Mouse (Mus musculus) B cell, adult 2 months (primary cell): ENCODE measurements around the gene Tpr.

Source experiments
- DNase-seq, 2 experiments: peaks; one replicate each; pipeline ENCODE4 v3.0.0; 2022

Gene Tpr

GRCm38 (mm10) chr1:150463691-150464090, 71.1 kb downstream of the Tpr start:
- DNase-seq = no peak

DNA sequence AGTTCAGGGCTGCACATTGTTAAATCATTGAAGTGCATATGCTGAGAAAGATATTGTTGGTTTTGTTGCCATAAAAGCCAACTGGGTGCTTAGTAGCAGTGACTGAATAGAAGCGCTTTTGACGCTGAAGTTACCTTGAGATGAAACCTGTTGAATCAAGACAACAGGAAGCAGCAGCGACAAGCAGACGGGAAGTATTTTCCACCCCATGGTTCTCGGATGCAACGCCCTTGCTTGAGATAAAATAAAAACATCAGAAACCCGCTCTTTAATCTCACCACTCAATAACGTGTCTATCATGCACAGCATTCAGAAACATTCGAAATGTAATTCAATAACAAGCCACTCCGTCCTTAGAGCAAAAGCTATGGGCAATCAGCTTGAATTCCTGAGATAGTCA, 72.7 kb downstream of the Tpr start:
- no peak for DNase-seq

DNA sequence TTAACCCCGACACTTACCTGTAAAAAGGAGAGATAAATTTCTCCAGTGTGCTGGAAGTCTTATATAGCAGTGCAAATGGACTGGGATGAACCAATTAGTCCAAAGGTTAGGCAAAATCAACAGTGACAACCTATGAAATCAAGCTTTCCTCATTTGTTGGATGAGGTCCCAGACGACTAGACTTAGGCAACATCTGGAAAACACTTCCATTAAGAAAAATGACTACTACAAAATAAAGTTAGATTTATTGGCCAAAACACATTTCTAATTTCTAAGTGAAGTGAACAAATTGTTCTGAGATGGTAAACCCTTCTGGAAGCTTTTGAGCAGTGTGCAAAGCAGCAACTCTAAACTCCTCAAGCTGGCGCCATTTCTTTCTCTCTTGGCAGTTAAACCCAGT, 73.5 kb downstream of the Tpr start, which contains the start of gene Prg4:
Gene Prg4 (minus strand): TSS at position 34 of the 400 bp plus-strand sequence.
- no peak for DNase-seq

DNA sequence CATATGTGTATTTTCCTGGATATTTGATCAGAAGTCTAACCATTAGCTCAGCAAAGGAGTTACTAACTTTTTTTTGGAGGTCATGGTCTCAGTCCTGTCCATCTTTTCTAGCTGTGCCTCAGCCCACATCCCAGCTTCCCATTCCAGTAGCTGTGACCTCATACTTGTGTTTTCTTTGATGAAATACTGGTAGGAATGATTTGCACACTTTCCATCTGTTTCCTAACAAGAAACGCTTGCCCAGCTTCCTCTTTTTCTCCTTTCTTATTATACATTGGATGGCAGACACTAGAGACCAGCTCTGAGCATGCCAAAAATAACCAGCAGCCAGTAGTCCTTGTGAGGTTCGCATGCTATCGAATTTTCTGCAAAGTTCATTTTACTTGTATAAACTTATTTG, 77.4 kb downstream of the Tpr start:
- DNase-seq = no peak

GRCm38 (mm10) chr1:150472525-150472924, 79.9 kb downstream of the Tpr start:
- no peak for DNase-seq

GRCm38 (mm10) chr1:150480674-150481073, 88.0 kb downstream of the Tpr start:
- no peak for DNase-seq

DNA sequence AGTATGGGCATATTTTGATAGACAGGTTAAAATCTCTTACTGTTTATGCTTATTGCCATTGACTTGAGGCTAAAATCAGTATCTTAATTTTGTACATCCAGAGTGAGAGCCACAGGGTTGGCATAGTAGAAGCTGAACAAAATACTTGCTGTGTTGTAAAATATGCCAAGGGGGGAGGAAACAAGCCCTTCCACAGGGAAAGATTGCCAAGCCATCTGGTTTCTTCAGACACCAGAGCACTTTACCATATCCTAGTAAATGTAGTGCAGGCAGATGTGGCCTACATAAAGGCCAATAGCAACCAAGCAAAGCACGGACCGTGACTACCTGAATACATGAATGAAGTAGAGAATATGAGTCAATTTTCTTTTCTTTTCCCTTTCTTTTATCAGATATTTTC, 96.5 kb downstream of the Tpr start:
- no peak for DNase-seq

- DNase-seq = no peak
Measured at GRCm38 (mm10) chr1:150496626-150497302, 104.1 kb downstream of the Tpr start.

DNA sequence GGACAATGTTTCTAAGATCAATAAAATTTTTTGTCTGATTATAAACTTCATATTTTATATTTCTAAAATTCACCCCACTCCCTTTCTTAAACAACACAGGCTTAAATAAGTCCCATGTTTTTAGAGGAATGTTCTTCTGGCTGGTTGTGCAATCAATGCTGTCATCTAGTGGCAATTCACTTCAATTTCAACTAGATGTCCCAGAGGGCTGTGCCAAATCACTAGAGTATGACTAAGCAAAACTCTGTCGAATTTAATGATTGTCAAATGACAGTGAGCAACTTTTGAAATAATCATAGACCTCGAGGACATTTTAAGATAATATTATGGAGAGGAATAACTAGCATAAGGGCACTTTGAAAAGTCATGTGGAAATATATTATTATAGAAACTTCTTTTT, 105.1 kb downstream of the Tpr start:
- no peak for DNase-seq

DNA sequence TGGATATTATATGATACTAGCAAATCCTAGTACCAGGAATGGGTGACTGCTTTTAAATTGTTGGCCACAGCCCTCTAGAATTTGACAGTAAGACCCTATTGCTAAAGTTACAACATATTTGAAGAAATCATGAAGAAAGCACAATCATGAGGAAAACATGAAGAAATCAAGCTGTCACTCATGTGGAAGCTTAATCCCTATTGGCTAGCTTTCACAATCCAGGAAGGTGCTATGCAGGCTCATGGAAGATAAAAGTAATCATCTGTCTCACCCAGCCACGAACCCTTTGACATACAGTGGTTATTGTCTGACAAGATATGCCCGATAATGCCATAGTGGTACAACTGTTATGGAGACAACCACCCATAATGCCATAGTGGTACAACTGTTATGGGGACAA, 105.5 kb downstream of the Tpr start:
- DNase-seq = no peak
